Mouse (Mus musculus): ENCODE data around the gene Mrps12.

The Mrps12 gene

GRCm38 (mm10) chr7:28758623-28759022 is 17.0 kb upstream of the Mrps12 start:
- DNase-seq (ENCODE audit: low spot score) = no peak

DNA sequence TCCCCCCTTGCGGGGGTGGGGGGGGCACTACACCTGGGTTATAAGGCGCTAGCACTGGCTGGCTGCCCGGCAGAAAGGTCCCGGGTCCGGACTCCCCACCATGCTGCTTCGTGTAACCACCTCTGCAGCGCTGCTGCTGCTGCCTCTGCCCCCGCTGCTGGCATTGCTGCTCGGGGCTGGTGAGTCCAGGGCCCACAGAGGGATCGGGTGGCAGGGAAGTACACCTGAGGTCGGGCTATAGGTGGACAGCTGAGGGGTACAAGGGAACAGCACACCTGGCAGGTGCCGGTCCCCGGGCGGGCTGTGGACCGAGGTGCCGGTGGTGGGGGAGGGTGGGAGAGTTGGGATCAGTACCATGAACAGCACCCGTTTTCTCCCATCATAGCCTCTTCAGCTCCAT is 14.5 kb upstream of the Mrps12 start, which contains the start of gene Ccer2:
TSS of gene Ccer2 (plus strand) at position 96 of the 400 bp plus-strand sequence.
- no peak for DNase-seq (ENCODE audit: low spot score)

GRCm38 (mm10) chr7:28749935-28750334 is 8.3 kb upstream of the Mrps12 start:
- no peak for DNase-seq (ENCODE audit: low spot score)

GRCm38 (mm10) chr7:28741368-28741708 is 282 bp downstream of the Mrps12 start:
- DNase-seq (ENCODE audit: low spot score) = no peak

DNA sequence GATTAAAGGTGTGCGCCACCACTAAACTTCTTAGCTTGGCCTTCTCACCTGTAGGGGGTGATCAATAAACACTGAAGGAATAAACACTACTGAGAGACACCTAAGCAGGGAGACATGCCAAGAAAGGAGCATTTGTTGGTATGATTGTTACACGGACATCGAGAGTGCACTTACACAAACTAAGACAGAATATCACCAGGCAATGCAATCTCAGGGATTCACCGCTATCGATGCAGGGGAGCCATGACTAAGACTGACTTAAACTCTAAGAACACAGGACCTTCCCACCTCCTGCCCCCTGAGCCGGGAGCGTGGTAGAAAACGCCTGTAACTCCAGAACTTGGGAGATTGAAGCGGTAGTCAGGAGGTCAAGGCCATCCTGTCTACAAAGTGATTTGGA is 671 bp downstream of the Mrps12 start:
- DNase-seq (ENCODE audit: low spot score) = no peak

DNA sequence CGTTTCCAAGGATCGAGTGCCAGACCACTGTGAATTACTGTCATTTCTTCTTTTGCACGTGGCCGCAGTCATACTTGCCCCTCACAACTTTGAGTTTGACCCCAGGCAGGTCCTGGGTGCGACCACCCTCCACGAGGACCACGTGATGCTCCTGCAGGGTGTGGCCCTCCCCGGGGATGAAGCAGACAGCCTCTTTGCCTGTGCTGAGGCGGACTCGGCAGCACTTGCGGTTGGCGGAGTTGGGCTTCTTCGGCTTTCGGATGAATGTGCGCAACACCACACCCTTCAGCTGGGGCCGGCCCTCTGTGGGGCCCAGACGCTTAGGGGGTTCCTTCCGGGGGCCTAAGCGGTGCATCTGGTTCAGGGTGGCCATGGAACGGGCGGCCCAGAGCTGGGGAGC is 1.8 kb downstream of the Mrps12 start:
- no peak for DNase-seq (ENCODE audit: low spot score)

DNA sequence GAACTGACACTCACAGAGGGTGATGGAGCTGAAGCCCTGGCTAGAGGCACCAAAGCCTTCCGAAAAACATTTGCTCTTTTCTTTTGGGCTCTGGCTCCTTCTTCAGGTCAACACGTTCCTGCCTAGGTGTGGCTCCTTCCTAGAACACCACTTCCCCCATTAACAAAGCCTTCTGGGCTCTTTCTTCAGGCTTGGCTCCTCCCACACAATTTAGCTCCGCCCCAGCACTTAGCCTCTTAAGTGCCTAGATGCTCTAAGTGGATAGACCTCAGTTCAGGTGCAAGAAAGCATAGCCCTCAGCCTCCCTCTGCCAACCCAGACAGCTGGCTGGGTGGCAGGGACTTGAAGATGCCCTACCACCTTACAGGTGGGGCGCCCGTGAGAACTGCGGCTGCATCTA is 5.9 kb downstream of the Mrps12 start:
- no peak for DNase-seq (ENCODE audit: low spot score)

DNA sequence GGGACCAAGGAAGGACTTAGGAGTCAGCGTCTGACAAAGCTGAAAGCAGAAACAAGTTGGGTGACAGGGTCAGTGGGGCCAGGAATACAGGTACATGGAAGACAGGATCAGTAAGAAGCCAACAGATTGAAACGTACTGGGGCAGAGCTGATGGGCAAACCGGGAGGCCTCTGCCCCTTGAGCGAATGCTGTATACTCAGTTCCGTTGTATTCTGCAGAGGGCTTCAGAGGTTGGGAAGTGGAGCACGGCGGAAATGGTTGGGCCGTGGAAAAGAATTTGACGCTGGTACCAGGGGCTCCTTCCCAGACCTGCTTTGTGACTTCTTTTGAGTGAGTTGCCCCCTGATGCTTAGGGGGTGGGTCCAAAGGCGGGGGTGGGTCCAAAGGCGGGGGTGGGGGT is 8.4 kb downstream of the Mrps12 start:
- DNase-seq (ENCODE audit: low spot score) = no peak

GRCm38 (mm10) chr7:28732341-28733142 is 9.1 kb downstream of the Mrps12 start:
- DNase-seq (ENCODE audit: low spot score) = no peak

DNA sequence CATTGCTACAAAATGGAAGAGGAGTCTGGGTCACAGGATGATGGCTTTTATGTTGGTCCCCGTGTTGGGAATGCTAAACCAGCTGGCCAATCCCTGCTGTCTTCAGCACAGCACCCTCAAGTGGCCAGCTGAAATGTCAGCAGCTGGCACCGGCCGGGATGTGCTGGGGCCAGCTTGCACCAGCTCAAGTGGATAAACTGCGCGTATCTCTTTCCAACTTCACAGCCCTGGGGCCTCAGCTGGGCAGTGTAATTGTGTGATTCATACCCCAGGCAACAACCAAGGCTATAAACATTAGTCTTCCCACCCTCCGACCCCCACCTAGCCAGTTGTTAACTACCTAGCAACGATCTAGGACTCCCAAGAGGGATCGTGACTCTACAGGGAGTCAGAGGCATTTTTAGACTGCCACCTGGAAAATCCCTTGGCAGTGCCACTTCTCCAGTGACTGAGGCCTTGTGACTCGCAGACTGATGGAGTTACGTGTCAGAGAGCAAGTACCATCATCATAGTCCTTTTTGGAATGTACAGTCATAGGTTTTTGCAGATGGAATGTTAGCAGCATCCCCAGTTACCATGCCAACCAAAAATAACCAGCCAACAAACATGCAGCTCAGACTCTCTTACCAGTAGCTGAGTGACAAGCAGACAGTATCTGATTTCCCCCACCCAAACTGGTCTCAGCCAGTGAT is 13.8 kb downstream of the Mrps12 start:
- DNase-seq (ENCODE audit: low spot score) = no peak

DNA sequence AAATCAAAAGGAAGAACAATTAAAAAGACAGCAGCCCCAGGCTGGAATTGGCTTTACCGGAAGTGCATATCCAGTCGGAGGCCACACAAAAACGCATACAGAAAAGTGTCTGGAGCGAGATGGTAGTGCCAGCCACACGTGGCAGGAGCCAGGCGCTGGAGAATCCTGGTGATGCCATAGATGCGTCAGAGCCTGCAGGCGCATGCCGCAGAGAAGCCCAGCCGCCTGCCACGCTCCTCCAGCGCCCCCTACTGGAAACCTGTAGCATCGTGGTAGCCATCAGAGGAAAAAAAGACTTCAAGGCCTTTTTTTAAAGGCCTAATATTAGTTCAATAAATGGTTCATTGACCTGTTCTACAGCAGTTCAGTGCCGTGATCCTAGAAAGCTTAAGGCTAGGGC is 15.0 kb downstream of the Mrps12 start:
- peak; percentile 45 for DNase-seq (ENCODE audit: low spot score)

DNA sequence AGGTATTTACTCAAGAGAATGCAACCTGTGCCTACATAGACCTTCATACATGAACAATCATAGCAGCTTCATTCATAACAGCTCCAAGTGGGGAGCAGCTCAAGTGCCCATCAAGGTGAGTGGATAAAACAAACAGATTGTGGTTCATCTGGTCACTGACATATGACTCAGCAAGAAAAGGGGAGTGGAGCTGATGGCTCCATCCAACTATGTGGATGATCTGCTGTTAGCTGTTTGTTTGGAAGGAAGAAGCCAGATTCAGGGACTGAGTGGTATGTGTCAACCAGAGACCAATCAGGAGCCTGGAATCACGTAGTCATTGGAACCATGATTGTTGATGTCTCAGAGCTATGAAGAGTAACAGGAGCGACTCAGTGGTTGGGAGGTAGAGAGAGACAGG is 17.0 kb downstream of the Mrps12 start:
- DNase-seq (ENCODE audit: low spot score) = no peak

DNA sequence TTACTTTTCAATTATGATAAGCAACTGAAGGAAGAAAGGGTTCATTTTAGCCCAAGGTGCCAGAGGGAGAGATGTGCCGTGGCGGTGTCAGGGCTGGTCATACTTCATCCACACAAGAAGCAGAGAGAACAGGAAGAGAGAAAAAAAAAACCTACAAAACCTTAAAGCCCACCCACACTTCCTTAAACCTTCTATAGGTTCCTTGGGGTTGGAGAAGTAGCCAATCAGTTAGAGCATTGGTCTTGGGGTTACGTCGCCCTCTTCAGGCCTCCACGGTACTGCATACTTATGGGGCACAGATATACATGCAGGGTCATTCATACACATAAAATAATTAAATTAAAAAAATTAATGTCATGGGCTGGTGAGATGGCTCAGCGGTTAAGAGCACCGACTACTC is 19.5 kb downstream of the Mrps12 start:
- DNase-seq (ENCODE audit: low spot score) = no peak

DNA sequence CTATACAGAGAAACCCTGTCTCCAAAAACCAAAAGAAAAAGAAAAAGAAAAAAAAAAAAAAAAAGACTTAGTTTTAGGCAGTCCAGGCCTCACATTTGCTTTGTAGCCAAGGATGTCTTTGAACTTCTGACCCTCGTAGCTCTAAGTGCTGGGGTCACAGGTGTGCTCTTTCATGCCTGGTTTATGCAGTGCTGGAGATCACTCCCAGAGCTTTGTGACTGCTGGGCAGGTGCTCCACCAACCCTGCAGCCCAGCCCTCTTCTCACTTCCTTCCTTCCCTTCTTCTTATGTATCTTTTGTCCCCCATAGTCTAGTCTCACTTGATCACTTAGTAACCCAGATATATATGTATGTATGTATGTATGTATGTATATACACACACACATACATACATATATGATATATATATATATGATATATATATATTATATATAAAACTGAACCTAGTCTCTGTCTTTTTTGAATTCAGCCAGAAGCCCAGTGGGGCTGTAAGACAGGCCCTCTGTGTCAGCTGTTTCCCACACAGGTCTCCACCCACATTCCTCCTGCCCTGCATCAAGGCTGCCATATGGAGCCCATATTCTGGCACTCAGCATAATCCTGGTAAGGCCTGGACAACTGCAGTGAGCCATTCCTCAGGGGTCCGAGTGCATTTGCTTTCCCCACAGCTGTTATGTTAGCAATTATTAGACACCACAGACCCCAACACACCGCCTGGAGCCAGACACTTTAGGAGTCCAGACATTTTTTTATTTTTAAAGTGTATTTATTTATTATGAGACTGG is 20.7 kb downstream of the Mrps12 start:
- DNase-seq (ENCODE audit: low spot score) = no peak

- DNase-seq (ENCODE audit: low spot score) = no peak
Measured at GRCm38 (mm10) chr7:28719650-28720049, 22.0 kb downstream of the Mrps12 start.

DNA sequence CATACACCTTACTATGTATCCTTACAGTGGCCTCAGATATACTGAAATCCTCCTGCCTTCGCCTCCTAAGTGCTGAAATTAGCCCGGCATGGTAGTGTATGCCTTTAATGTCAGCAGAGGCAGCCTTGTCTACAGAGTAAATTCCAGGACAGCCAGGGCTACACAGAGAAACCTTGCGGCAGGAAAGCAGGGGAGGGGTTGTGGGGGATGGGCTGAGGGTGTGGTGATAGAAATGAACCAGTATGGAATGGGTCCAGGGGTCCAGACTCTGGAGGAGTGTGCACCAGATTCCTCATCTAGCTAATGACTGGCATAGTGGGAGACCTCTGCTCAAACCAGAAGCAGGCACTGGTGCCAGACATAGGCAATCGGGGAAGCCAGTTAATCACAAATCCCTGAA is 22.5 kb downstream of the Mrps12 start:
- DNase-seq (ENCODE audit: low spot score) = no peak

GRCm38 (mm10) chr7:28717726-28718125 is 23.9 kb downstream of the Mrps12 start:
- no peak for DNase-seq (ENCODE audit: low spot score)

GRCm38 (mm10) chr7:28716590-28717281 is 24.9 kb downstream of the Mrps12 start, which contains the start of gene Fbxo17:
Gene Fbxo17 (plus strand): TSS chr7:28716804.
- no peak for DNase-seq (ENCODE audit: low spot score)

- no peak for DNase-seq (ENCODE audit: low spot score)
Measured at GRCm38 (mm10) chr7:28715598-28715997, 26.0 kb downstream of the Mrps12 start.

DNA sequence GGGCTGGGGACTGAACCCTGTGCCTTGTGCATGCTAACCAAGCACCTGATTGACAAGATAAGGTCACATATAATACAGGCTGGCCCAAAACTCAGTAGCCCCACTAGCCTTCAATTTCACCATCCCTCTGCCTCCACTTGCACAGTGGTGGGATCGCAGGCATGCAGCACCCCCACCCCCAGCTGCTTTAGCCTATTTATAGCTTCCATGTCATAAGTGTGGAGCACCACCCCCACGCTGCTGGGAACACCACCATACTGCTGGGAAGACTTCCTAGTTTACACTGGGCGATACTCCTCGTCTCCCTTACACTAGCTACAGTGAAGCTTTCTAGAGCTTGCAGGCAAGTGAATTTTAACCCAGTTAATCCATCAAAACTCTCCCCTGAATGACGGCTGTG is 27.0 kb downstream of the Mrps12 start:
- no peak for DNase-seq (ENCODE audit: low spot score)

GRCm38 (mm10) chr7:28710962-28711361 is 30.7 kb downstream of the Mrps12 start:
- DNase-seq (ENCODE audit: low spot score) = no peak

DNA sequence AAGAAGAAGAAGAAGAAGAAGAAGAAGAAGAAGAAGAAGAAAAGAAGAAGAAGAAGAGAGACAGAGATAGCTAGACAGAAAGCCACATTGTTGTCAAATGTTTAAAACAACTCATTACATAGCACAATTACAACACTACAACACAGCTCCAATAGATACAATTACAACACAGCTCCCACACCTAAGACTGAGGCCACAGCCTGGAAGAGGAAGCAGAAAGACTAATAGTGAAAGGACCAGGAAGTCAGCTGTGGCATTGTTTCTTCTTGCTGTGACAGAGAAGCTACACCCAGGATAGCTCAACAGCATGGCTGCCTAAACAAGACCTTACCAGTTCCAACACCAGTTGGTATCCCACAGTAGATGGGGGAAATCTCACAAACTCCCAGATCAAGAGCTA is 32.2 kb downstream of the Mrps12 start:
- no peak for DNase-seq (ENCODE audit: low spot score)

All from urinary bladder, postnatal 10 days (tissue).